Mouse (Mus musculus) lung, postnatal 4 days (tissue): ENCODE data around the gene Snx9.

Experiments
- DNase-seq, 2 experiments: peaks; one replicate each; pipeline ENCODE4 v3.0.0; 2021

Snx9 gene

DNA sequence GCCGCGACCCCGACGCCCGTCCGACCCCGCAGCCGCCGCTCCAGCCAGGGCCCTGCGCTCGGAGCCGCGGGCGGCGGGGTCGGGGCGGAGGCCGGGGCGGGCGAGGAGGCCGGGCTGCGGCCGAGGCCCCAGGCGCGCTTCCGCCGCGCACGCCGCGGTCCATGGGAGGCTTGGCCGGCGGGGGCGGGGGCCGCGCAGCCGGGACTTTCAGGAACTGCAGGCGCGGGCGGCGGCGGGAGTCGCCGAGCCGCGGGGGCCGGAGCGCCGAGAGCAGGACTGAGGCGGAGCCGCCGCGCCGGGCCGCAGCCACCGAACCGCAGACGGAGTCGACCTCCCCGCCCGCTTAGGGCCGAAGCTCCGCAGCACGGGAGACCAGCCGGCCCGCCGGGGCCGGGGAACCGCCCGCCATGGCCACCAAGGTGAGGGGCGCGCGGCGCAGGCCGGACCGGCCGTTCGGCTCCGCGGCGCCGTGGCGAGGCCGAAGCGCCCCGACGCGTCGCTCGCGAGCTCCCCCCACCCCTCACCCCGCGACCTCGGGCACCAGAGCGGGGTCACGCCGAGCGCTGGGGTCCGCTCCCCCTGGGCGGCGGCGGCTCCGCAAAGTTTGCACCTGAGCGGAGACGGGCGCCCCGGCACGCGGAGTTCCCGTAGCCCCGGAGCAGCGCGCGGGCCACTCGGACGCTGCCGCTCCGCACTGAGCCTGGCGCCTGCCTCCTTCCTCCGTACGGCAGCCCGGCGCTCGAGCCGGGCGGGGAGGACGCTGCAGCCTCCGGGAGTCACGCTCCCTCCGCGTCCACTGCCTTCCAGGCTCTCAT, at the start of gene Snx9:
TSS of gene Snx9 (plus strand) at position 202 of the 815 bp plus-strand sequence.
- peak; percentile 83 to 90 for DNase-seq

DNA sequence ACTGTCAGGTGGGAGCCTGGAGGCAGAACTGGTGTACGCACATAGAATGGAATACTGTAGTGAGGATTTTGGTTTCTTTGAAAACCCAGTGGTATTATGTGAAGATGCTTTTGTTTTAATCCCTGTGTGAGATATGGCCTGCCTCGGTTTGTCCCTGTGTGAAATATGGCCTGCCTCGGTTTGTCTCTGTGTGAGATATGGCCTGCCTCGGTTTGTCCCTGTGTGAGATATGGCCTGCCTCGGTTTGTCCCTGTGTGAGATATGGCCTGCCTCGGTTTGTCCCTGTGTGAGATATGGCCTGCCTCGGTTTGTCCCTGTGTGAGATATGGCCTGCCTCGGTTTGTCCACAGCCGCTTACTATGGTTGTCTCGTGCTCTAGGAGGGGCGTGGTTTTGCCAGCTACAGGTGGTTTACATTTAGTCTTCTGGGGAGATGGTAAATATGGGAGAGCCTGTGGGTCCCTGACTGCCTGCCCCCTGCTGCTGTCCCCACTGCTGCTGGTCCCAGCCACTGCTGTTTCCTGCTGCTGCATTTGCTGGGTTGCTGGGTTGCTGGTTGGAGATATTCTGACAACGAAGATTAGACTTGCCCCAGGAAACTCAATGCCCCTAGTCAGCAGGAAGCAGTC, 48.9 kb upstream of the Snx9 start:
- no peak for DNase-seq

DNA sequence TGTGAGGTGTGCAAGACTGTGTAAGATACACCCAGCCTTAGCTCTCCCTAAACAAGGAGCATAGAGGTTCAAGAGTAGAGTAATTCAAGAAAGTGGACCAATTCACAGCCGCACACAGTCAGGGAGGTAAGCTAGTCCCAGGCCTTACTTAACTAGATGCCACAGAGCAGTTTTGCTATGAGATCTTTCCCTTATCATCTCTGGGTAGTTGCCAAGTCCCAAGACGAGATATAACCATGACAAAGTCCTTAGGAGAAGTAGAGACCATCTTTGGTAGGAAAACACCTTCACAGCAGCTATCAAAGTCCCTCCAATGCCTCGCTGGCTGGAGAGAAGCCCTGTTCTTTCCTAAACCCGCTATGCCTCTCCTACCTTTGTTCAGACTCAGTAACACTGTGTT, 47.5 kb upstream of the Snx9 start:
- no peak for DNase-seq

DNA sequence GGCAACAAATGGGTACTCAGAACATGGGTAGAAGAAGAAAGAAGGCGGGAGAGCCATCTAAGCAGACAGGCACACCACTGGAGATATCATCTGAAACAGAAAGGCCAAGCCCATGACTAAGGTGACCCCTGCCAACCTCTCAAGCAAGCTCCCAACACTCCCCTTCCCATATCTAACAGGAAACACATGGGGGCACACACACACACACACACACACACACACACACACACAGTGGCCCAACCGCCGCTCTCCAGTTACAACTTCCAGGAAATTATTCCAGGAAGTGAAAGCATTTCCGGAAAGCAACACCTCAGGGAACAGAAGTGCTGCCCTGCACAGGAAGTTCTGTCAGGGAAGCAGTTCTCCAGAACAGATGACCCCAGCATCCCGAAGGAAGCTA, 46.9 kb upstream of the Snx9 start:
- DNase-seq, result no peak

DNA sequence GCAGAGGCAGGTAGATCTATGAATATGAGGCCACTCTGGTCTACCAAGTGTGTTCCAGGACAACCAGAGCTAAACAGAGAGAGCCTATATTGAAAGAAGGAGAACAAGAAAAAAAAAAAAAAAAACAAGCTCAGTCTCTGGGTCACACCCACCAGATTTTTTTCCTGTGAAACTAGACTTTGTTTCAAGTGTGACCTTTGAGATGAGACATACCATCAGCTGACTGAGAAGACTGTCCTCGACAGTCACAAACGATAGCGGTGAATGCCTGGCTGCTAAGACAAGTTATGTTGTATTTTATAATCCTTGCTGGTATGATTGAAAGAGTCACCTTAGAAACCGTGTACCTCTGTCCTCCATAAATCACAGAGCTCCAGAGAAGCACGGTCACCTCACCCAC, 45.8 kb upstream of the Snx9 start:
- DNase-seq, result no peak

DNA sequence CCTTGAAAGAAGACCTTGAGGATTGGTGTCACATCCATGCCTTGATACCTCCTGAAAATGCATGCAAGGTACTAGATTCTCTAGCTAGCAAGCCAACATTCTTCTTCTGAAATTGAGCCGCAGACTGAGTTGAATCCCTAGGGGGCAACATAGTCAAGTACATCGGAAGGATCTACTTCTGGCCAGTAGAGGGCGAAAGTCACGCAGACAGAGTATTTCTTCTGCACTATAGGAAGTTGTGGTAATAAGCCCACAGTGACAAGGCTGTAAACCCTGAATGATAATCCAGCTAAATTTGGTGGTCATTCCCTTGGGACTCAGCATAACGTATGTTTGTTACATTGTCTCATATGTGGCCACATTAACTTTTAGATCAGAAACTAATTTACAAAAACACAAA, 45.3 kb upstream of the Snx9 start:
- DNase-seq, result peak in 1 of 2 experiments; percentile 82

DNA sequence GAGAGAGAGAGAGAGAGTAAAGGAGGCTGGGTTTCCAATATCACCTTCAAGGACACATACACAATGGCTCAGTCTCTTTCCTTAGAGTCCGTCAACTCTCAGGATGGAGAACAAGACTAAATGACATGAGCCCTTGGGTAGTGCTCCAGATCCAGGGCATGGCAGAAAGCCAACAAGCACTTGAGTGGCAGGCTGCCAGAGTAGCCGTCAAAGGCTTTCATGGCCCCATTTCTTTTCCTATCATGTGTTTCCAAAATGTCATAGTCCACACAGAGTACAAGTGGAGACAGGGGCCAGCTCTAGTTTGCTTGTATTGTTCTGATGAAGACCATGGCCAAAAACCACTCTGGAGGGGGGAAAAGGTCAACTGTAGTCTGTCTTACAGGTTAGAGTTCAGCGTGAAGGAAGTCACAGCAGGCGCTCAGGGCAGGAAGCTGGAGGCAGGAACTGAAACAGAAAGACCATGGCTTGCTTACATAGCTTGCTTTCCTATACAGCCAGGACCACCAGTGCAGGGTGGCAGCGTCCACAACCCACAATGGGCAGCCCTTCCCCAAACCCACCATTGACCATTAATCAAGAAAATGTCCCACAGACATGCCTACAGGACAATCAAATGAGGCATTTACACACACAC, 43.9 kb upstream of the Snx9 start:
- peak; percentile 60 to 63 for DNase-seq

DNA sequence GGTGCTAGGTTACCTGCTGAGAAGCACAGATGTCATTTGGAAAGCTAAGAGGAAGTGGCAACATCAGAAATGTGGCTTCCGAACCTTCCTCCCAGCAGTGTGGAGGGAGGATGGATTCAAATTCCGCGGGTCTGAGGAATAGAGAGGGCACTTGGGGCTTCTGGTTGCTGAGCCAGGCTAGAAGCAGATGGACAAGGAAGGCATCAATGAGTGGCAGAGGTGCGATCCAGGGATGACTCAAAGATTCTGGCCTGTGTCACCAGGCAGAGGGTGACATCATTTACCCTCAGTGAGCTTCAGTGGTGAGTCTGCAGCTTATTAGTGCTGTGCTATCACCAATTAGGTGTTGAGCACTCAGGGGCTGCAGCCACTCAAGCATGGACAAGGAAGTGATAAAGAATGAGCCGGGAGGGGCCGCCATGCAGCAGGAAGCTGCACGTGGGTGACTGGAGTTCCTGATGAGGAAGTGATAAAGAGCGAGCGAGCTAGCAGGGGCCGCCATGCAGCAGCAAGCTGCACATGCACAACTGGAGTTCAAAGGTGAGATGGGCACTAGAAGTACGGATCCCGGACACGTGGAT, 42.8 kb upstream of the Snx9 start:
- DNase-seq, result peak; percentile 41 to 56

DNA sequence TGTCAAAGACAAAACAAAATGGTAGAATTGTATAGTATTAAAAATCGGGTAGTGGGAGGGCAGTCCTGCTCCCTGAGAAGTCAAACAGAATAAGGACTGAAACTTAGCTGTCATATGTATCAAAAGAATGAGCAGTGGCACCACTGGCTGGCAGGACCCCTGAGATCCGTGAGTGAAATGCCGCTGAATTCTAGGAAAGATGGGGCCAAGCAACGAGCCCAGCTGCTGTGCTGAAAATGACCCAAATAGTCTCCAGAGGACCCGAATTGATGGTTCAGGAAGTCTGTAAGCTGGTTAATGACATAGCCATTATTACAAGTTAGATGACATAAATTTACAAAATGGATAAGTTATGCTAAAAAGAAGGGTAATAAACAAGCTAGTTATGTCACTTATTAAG, 42.2 kb upstream of the Snx9 start:
- no peak for DNase-seq

DNA sequence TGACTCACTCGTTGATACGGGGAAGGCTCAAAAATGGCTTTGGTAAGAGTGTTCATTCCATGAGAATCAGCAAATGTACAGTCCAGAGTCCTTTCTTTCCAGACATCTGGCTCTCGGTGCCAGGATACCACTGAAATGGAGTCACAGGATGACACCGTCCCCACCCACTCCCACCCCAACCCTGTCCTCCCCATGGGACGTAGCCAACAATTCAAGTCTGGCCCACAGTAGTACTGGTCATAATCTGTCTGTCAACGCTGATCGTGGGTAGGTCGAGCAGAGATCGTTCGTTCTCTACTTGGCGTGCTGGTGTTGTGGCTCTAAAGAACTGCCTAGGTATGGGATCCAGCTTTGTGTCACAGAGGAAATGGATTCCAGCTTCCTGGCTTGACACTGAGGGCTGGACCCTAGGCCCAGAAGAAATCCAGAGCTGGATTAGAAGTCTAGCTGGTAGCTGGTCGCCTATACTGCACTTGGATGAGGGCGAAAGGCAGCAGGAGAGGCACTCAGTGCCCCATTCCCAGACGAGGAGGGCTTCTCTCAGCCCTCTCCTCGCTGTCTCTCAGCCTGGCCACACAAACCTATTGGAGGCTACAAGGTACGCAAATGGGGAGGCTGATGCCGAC, 41.6 kb upstream of the Snx9 start:
- no peak for DNase-seq

DNA sequence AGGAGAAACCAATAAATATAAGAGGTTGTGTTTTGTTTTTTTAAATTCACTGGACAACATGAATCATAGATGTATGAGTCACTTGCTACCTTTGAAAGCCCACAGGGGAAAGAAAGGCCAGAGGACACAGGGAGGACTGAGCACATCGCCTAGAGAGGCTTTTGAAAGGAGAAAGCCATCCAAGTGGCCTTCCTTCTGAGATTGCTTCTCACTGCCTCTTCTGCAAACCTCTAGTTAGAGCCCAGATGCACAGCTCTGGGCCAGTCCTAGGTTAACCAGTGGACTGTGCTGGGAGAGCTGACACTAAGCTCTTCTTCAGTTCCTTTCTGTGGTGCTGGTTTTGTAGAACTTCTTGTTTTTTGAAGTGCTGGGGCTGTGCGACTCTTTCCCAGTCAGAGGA, 40.9 kb upstream of the Snx9 start:
- DNase-seq, result no peak

DNA sequence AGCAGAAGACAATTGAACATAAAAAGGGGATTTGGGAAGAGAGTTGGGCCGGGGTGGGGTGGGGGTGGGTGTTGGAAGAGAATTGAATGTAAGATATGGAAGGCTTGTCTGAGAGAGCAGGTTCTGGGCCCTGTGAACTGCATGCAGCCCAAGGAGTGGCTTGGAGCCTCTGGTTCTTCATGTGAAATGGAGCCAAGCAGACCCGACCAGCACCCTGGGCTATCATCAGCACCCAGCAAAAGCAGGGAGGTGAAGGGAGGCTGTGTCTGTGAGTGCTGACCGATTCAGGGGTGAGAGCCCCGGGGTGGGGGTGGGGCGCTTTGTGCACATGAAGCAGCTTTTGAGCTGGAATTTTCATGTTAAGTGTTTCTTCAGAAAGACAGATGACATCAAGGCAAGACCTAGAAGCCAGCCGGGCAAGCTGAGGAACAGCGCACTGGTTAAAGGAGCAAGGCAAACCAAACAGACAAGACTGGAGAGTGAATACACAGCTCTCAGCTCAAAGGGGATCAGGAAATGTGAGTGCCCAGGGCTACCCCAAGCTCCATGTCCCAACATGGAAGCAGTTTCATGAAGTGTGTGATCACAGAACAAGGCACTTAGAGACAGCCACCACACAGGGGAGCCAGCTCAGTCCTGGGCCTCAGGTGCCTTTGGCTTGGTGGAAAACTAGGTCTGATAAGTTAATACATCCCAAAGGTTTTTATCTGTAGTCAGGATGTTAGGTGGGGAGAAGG, 40.1 kb upstream of the Snx9 start:
- no peak for DNase-seq

DNA sequence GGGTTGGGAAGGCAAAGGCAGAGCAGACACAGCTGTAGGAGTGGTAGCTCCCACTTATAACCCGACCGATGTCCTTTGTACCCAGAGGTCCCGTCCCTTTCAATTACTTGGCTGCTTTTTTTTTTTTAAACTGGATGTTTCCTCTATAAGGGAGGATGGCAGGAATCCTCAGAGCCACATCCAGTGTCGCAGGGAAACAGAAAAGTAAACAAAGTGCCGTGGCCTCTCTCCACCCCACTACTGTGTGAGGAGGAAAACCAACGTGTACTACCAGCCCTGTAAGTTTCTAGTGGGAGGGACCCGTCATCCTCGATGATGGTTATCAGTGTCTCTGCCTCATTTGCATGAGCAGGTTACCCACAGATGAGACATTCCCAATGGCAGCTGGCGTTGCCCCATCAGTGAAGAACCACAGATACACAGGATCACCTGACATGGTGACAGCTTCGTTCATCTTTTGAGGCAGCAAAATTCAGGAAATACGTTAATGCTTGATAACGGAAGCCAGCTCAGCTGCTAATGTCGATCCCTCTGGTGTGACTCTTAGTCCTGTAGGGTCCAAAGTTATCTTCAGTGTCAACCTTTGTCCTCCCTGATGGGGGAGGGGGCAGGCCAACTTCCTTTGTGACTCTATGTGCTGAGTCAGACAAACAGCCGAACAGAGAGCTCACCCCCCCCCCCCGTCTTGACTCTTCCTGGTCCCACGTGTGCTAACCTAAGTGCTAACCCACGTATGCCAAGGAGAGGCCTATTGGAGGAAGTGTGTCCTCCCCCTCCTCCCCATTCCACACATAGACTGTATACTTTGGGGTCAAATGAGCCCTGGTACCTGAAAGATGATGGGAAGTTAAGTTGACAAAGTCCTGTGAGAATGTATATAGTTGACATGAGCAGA, 39.1 kb upstream of the Snx9 start:
- no peak for DNase-seq

DNA sequence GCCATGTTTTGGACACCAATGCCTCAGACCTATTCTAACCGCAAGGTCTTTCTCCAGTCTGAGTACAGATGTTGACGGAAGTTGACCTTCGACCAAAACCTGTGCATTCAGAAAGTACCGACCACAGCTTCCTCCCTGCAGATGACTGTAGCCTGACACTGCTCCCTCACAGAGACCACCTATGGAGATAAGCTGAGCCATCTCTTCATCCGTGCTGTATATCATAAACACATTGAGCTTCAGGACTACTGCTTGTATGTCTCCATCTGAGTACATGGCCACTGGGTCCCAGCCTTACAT, 38.5 kb upstream of the Snx9 start:
- no peak for DNase-seq

DNA sequence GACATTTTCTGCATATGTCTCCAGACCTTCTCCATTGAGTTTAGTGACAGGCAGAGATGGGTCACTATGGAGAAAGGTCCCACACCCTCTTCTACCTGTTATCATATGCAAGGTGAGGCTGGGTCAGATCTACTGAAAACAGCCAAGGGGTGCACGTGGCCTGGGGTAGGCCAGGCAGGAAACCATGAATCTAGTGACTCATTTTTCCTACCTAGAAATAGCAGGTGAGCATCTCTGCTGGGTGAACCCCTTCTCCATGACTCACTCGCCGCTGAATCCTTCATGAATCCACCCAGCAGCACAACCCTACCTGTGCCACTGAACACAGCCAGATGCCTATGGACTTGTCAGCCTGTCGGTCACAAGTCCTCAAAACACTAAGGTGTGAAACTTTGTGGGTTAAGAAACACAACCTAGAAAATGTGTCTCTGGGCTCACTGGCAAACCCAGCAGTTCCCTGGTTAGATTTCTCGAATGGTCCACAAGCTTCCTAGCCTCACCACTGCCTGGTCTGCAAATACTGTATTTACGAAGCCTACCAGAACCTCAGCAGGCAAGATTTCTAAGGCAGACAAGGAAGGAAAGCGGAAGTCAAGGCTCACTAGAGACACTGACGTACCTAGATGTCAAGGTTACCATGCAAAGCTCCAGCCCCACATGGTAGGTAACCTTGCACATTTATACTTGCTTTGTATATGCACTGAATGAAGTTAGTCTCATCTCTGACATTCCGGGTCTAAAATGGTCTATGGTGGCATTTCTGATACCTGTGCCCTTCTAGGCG, 37.7 kb upstream of the Snx9 start:
- no peak for DNase-seq

DNA sequence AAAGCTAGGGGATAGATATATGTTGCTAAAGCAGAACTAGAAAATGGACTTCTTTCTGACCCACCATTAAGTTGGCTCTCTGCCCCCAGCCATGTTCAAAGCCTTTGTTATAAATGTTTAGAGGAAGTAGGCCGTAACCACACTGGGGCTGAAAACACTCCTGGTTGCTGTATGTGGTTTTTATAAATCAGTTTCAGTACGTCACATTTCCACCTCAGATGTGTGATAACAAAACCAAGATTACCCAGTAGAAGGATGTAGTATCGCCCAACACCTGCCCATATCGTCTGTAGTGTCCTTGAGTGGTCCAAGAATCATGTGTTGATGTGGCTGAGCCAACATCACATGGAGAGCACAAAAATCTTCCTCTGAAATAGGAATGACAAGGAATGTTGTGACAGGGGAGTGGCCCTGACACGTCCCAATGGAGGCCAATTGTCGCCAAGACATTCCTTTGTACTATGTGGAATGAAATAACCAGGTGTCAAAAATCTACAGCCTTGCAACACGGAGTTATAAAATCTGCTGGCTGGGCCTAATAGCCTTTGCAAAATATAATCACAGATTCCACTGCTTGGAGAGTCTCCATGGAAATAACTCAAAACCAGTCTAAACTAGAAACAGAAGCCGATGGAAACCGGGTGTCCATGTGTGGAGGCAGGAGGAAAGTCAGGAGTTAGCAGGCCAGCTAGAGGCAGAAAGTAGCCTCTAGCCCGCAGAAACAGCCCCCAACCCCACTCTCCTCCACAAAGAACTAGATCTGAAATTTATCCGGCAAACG, 36.6 kb upstream of the Snx9 start:
- peak in 1 of 2 experiments; percentile 42 for DNase-seq

DNA sequence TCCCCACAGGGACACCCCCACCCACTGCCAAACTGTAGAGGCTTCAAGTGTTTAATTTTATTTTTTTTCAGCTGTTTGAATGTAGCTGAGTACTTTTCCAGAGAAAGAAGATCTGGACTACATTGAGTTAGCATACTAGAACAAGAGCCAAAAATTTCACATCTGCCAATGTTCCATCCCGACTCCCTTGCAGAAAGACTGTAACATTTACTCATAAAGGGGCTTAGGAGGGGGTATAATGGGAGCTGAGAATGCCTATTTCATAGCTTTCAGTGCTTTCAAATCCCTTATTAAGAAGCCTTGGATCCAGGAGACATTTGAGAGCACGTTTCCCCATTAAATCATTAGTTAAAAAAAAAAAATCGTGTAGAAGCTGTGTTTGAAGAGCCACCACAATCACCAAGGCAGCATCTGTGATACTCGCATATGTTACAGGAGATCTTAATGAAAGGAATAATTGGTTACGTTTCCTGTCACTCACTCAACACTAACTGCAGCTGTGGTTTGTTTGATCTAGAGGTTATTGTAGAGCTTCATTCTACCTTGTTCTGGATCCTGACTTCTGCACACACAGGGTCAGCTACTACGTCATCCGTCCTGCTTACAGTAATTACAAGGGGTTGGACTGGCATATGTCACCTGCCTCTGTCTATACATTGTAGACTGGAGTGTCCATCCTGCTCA, 35.8 kb upstream of the Snx9 start:
- no peak for DNase-seq

DNA sequence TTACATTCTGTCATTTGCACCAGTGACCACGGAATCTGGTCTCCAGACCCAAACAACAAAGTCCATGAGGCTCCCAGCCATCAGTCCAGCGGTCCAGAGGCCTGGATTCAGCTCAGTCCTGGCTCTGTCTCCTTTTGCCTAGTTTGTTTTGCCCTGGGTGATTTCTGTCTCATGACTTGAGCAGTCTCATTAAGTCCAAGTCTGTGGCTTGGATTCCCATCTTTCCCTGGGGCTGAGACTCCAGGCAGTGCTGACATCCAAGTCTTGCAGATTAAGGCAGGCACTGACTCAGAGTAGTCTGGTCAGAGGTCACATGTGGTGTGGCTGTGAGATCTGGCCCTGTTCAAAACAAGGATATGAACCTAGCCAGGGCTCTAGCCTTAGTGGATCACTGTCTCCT, 35.2 kb upstream of the Snx9 start:
- DNase-seq, result no peak

DNA sequence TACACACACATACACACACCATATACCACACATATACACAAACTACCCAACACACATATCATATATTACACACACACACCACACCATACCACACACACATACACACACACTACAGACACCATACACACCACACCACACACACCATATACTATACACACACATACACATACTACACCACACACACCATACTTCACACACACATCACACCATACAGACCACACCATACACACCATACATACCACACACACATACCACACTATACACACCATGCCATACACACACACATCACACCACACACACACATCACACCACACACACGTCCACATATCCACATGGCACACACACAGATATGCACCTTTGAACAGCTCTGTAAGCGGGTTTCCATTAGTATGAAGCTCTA, 34.3 kb upstream of the Snx9 start:
- no peak for DNase-seq
